Mouse (Mus musculus) heart, embryonic 15.5 days (tissue): Measurements from ENCODE around the gene Tmem230. TPM values are rescaled to one million over a fixed set of nuclear protein-coding genes. Genes with fewer than 3 reads are reported as not detected.

Source experiments
- ATAC-seq: fragments of 200-750 bp; cut with Nextera tagmentation; replicated peaks from 2 replicates; pipeline ENCODE4 v1.8.0; 2017; ENCODE audit warnings: low read depth, moderate TSS enrichment; ENCODE audit not compliant: insufficient number of reproducible peaks, insufficient read depth, low FRiP score
- H3K27ac ChIP-seq: fragments of 300-500 bp; sonication (generic); 2 replicates; pipeline ENCODE4 v1.5.1; 2015; ENCODE audit warnings: mild to moderate bottlenecking, inconsistent platforms
- H3K27me3 ChIP-seq: fragments of 300-500 bp; sonication (generic); 2 replicates; pipeline ENCODE4 v1.6.1; 2015; ENCODE audit warnings: inconsistent platforms
- H3K36me3 ChIP-seq: fragments of 300-500 bp; sonication (generic); 2 replicates; pipeline ENCODE4 v1.6.1; 2015; ENCODE audit warnings: mild to moderate bottlenecking, inconsistent platforms
- H3K4me1 ChIP-seq: fragments of 300-500 bp; sonication (generic); replicated peaks from 2 replicates; pipeline ENCODE4 v1.6.1; 2015; ENCODE audit warnings: inconsistent platforms
- H3K4me2 ChIP-seq: fragments of 300-500 bp; sonication (generic); 2 replicates; pipeline ENCODE4 v1.6.1; 2015; ENCODE audit warnings: inconsistent platforms, mild to moderate bottlenecking, moderate library complexity
- H3K4me3 ChIP-seq: fragments of 300-500 bp; sonication (generic); 2 replicates; pipeline ENCODE4 v1.5.1; 2015; ENCODE audit warnings: mild to moderate bottlenecking, inconsistent platforms
- H3K9ac ChIP-seq: fragments of 300-500 bp; sonication (generic); 2 replicates; pipeline ENCODE4 v1.6.1; 2015; ENCODE audit warnings: mild to moderate bottlenecking, inconsistent platforms
- H3K9me3 ChIP-seq: fragments of 300-500 bp; sonication (generic); replicated peaks from 2 replicates; pipeline ENCODE4 v1.6.1; 2016; ENCODE audit warnings: inconsistent platforms
- WGBS: fragments of 180-500 bp; shearing (Covaris S2); methylation state at CpG from one replicate; pipeline ENCODE4 v1.1.7; 2015; ENCODE audit warnings: mixed read lengths; 5-methylcytosine and 5-hydroxymethylcytosine counted together
- polyA plus RNA-seq: library from polyadenylated mRNA; unstranded; fragments of >200 nt; fragmentation: Nextera tagmentation; extraction: Ambion mirVana; gene quantifications from 2 replicates; pipeline ENCODE4 v1.2.1, GENCODE M21; 2015

The Tmem230 gene
- polyA plus RNA-seq, 1 experiment from 2014 or later = 40.2 TPM

DNA sequence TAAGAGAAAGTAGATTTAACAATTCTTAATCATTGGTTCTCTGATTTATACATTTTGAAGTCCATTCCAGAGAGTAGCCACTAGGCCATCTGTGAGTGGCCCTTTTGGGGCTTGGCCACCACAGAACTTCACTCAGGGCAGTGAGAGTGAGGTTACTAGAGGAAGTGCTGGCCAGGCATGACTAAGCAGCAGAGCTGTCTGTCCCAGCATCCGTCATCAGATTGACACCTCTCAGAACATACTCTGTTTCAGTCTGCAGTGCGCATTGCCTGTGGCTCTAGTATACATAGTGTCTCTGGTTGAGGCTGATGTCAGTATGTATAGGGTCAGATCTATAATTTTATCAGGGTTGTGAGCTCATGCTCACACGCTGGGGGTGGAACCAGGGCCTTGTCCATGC lies 21.6 kb upstream of the Tmem230 start:
- no peak for ATAC-seq
- WGBS = 71% methylated on average over 3 of the region's 3 CpGs
- peaks cover 33% of the 10 kb centered on the region for H3K4me1 ChIP-seq
- no peaks in the 10 kb centered on the region for H3K9me3 ChIP-seq
- no peaks in the 10 kb centered on the region for H3K27me3 ChIP-seq
- no peak overlapping the region for H3K4me3 ChIP-seq
- no peak overlapping the region for H3K4me2 ChIP-seq
- no peak overlapping the region for H3K9ac ChIP-seq
- no peak overlapping the region for H3K27ac ChIP-seq
- no peaks in the 10 kb centered on the region for H3K36me3 ChIP-seq

DNA sequence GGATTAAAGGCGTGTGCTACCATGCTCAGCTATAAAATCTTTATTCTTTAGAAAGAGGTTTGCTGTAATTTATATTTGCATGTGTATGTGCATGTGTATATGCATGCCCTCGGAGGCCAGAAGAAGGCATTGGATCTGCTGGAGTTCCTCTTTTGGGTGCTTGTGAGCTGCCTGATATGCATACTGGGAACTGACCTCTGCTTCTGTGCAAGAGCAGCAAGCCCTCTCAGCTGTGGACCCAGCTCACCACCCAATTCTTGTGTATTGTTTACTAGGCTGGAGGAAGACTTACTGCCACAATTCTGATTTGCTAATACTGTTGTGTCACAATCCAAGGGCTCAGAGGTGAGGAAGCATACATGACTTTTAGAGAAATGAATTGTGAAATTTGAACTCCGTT lies 18.5 kb upstream of the Tmem230 start:
- H3K4me1 ChIP-seq = peaks cover 37% of the 10 kb centered on the region

DNA sequence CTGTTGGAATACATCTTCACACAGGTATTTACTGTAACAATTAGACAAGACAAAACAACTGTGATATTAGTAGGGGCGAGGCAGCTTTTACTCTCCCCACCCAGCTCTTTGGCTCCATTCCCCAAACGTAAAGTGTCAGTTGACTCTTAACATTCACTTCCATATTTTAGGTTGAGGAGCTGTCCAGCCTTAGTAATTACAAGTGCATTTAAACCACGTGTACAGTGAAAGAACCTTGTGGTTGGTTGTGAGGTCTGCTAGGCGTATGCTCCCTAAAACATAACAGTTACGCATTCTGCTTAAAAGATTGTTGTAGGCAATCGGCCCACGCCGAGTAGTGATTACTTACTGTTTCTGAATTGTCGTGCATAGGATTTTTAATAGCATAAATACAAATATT lies 17.6 kb upstream of the Tmem230 start:
- Histone ChIP-seq H3K9ac (no peak overlapping the region), H3K27ac (no peak overlapping the region), H3K9me3 (no peaks in the 10 kb centered on the region), H3K4me2 (no peak overlapping the region), H3K36me3 (no peaks in the 10 kb centered on the region), H3K4me1 (peaks cover 31% of the 10 kb centered on the region), H3K4me3 (no peak overlapping the region), H3K27me3 (no peaks in the 10 kb centered on the region)
- 75% methylated on average over 9 of the region's 9 CpGs for WGBS
- no peak for ATAC-seq

More for the DNA sequence above, 18.5 kb upstream of the Tmem230 start:
- no peak for ATAC-seq
- no peak overlapping the region for H3K4me2 ChIP-seq
- no peaks in the 10 kb centered on the region for H3K9me3 ChIP-seq
- no peak overlapping the region for H3K9ac ChIP-seq
- H3K27me3 ChIP-seq = no peaks in the 10 kb centered on the region
- WGBS = 81% methylated on average over 3 of the region's 3 CpGs
- H3K36me3 ChIP-seq = no peaks in the 10 kb centered on the region
- no peak overlapping the region for H3K4me3 ChIP-seq
- no peak overlapping the region for H3K27ac ChIP-seq

DNA sequence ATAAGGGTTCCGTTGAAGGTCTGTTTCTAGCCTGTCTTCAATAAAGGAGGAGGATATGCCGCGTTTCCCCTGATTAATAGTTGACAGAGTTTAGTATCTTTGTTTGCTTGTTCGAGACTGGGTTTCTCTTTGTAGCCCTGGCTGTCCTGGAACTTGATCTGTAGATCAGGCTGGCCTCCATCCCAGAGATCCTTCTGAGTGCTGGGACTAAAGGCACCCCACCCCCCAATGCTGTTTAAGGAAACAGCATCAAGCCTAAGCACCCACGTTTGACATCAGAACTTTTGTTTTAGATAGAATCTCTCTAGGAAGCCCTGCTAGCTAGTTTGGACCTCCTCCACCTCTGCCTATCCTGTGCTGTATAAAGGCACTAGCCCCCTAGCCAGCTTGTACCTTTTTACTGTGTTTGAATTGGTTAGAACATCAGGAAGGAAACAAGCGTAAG lies 16.7 kb upstream of the Tmem230 start:
- peak overlapping the region; percentile 90 for H3K9ac ChIP-seq
- peaks cover 24% of the 10 kb centered on the region for H3K4me1 ChIP-seq
- no peaks in the 10 kb centered on the region for H3K9me3 ChIP-seq
- no peaks in the 10 kb centered on the region for H3K36me3 ChIP-seq
- H3K27ac ChIP-seq = no peak overlapping the region
- peak overlapping the region; percentile 89 for H3K4me3 ChIP-seq
- no peak for ATAC-seq
- H3K27me3 ChIP-seq = no peaks in the 10 kb centered on the region
- H3K4me2 ChIP-seq = peak overlapping the region; percentile 67
- 21% methylated on average over 6 of the region's 6 CpGs for WGBS

DNA sequence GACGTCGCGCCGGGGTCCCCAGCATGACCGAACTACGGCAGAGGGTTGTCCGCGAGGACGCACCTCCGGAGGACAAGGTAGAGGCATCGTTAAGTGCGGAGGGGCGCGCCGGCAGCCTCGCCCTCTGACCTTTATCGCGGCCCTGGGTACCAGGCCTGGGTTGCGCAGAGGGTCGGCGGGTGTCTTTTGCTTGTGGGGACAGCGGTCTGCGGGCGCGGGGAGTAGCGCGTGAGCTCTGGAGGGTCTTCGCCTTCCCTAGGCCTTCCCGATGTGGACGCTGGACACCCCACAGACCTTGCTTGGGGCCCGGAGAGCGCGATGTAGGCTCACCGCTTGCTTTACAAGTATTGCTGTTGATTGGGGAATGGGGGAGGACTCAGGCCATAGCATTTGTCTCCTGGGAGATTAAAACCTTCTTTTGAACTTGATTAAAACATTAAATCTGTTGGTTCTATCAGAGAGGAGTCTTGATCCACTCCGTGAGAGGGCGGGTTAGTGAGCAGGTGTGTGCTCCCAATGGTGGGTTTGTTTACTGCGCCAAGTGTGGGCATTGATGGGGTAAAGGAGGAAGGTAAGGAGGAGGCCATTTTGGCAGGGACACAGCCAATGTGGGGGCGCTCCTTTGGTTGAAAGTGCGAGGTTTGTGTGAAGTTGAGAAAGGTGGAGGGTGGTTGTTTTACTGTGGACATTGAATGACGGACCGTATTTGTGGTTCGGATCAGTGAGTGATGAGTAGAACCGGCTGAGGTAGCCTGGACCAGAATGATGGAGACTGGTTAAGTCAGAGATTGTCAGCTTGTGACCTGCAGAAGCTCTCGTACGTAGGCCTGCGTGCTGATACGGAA lies 16.0 kb upstream of the Tmem230 start:
- ATAC-seq = peak; percentile 56
- Histone ChIP-seq H3K9me3 (no peaks in the 10 kb centered on the region), H3K27me3 (no peaks in the 10 kb centered on the region), H3K4me3 (peak overlapping the region; percentile 89), H3K4me1 (peaks cover 22% of the 10 kb centered on the region), H3K27ac (peak overlapping the region; percentile 78), H3K36me3 (no peaks in the 10 kb centered on the region), H3K4me2 (peak overlapping the region; percentile 67), H3K9ac (peak overlapping the region; percentile 90)
- 1% methylated on average over 47 of the region's 47 CpGs for WGBS

DNA sequence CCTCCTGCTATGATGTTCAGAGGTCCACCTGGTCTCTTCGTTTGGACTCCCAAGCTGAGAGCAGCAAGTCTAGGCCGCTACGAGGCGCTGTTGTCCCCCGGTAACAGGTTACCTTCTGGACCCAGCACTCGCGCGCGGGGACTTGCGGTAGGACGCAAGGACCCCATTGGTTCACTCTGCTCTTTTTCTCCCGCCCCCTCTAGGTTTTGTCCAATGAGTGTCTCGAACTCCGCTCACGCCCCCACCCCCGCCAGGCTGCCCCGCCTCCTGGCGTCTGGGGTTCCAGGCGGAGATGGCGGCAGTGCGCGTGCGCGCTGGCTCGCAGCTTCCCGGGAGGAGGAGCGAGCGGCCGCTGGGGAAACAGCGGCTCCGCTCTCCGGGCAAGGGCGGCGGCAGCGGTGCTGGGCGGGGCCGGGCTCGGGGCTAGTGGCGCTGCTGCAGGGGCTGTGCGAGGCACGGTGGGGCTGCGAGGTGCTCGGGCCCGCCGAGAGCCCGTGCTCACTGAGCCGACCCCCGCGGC lies 15.3 kb upstream of the Tmem230 start, which contains the start of gene Cds2:
TSS of gene Cds2 (plus strand) at position 270 of the 520 bp plus-strand sequence.
- Histone ChIP-seq H3K27ac (peak within 1 kb of the TSS; percentile 78), H3K27me3 (no peaks in the 10 kb centered on the region), H3K9ac (peak within 1 kb of the TSS; percentile 90), H3K4me3 (peak within 1 kb of the TSS; percentile 89), H3K9me3 (no peaks in the 10 kb centered on the region), H3K4me2 (peak within 1 kb of the TSS; percentile 67), H3K4me1 (peaks cover 22% of the 10 kb centered on the region), H3K36me3 (no peaks in the 10 kb centered on the region)
- peak; percentile 99 for ATAC-seq
- under 1% methylated on average over 49 of the region's 49 CpGs for WGBS

DNA sequence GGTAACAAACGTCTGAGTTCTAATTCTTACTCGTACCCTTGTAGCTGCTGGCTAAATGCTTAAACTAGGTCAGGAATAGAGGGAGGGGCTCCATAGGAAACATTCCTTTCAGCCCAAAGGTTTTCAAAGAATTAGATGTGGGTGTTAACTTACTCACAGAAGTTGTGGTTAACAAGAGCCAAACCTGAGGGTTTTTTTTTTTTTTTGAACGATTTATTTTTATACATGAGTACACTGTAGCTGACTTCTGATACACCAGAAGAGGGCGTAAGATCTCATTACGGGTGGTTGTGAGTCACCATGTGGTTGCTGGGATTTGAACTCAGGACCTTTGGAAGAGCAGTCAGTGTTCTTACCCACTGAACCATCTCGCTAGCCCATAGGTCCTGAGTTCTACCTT lies 14.6 kb upstream of the Tmem230 start:
- Histone ChIP-seq H3K9me3 (no peaks in the 10 kb centered on the region), H3K4me3 (no peak overlapping the region), H3K9ac (no peak overlapping the region), H3K4me1 (peaks cover 22% of the 10 kb centered on the region), H3K4me2 (no peak overlapping the region), H3K36me3 (no peaks in the 10 kb centered on the region), H3K27me3 (no peaks in the 10 kb centered on the region), H3K27ac (no peak overlapping the region)
- ATAC-seq = no peak
- 64% methylated on average over 6 of the region's 6 CpGs for WGBS

DNA sequence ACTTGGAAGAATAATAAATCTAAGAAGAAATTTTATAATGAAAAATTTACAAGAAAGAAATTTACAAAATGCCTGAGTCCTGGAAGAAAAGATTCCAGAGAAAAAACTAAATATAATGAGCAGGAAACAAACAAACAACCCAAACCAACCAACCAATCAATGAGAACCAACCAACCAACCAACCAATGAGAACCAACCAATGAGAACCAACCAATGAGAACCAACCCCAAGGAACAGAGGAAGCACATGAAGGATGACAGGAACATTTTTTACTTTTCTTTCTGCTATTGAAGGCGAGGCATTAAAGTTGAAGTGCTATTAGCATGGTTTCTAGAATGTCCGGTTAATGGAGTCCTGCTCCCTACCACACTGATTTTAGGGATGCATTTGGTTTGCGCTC lies 13.0 kb upstream of the Tmem230 start:
- Histone ChIP-seq H3K36me3 (no peaks in the 10 kb centered on the region), H3K4me3 (no peak overlapping the region), H3K9me3 (no peaks in the 10 kb centered on the region), H3K27me3 (no peaks in the 10 kb centered on the region), H3K27ac (no peak overlapping the region), H3K9ac (no peak overlapping the region), H3K4me2 (no peak overlapping the region), H3K4me1 (peaks cover 15% of the 10 kb centered on the region)
- ATAC-seq = no peak
- 87% methylated on average over 3 of the region's 3 CpGs for WGBS

DNA sequence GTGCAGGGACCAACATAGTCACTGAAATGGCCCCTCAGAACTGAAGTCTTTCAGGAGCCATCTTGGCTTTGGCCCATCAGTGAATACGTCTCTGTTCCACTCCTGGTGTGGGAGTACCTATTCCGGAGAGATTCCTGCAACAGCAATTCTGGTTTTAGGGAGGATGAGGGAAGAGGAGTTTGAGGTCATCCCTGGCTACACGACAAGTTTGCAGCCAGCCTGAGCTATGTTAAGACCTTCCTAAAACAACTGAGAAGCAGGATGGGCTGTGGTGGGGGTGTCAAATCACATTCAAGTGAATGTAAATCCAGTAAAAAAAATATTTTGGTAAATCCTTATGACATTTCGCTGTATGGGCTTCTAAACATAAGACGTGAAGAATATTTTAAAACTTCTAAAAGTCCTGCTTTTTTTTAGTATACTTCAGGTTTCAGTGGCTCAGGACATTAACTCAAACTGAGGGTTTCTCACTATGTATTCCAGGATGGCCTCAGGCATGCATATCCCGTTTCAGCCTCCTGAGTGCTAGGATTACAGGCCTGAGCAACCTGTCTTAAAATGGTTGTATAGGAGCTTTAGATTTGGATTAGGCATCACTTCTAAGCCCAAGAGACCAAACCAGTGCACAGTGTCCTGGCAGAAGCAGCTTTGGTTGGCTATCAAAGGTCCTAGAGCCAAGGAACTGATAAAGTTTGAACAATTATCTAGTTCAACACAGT lies 9.9 kb upstream of the Tmem230 start:
- WGBS = 86% methylated on average over 6 of the region's 6 CpGs
- ATAC-seq = no peak
- no peaks in the 10 kb centered on the region for H3K9me3 ChIP-seq
- peaks cover 2% of the 10 kb centered on the region; the same call in 1 of the 2 replicates for H3K4me1 ChIP-seq
- no peaks in the 10 kb centered on the region for H3K27me3 ChIP-seq
- H3K4me3 ChIP-seq = no peak overlapping the region
- no peaks in the 10 kb centered on the region for H3K36me3 ChIP-seq
- H3K4me2 ChIP-seq = no peak overlapping the region
- no peak overlapping the region for H3K27ac ChIP-seq
- no peak overlapping the region for H3K9ac ChIP-seq

DNA sequence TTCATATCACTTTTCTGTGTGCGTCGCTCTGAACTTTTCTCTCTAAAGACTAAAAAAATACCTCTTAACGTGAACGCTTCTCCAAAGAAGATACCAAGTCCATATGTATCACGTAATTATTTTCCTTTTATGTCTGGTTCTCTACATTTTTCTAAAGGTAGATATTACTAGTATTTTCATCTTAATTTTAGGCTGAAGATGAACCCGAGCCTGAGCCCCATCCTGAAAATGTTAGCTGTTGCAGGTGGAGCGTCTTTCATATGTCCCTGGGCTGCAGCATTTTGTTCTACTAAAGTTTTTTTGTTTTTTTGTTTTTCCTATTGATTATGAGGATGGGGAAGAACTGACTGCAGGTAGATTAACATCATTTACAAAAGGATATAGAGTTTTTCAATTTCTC lies 6.0 kb upstream of the Tmem230 start:
- Histone ChIP-seq H3K27ac (peak overlapping the region; percentile 86), H3K27me3 (no peaks in the 10 kb centered on the region), H3K9me3 (no peaks in the 10 kb centered on the region), H3K9ac (peak overlapping the region; percentile 63), H3K4me1 (peaks cover 18% of the 10 kb centered on the region), H3K36me3 (peaks cover 17% of the 10 kb centered on the region), H3K4me3 (peak overlapping the region; percentile 82), H3K4me2 (peak overlapping the region; percentile 83)
- ATAC-seq = no peak
- WGBS = 2% methylated on average over 7 of the region's 7 CpGs
